Mouse (Mus musculus) limb, embryonic 11.5 days (tissue): Measurements from ENCODE around the gene Dand5. TPM values are rescaled to one million over a fixed set of nuclear protein-coding genes. Genes with fewer than 3 reads are reported as not detected.

ENCODE experiments used
- ATAC-seq: fragments of 200-750 bp; cut with Nextera tagmentation; 2 replicates; pipeline ENCODE4 v1.8.0; 2017; ENCODE audit warnings: low read depth; ENCODE audit not compliant: insufficient number of reproducible peaks, low FRiP score, low TSS enrichment
- DNase-seq: peaks from one replicate; pipeline ENCODE4 v3.0.0-alpha.2; 2015; ENCODE audit warnings: low spot score
- H3K27ac ChIP-seq: fragments of 300-500 bp; sonication (generic); replicated peaks from 2 replicates; pipeline ENCODE4 v1.5.1; 2014; ENCODE audit warnings: low read depth, mild to moderate bottlenecking, low read length
- H3K27me3 ChIP-seq: fragments of 300-500 bp; sonication (generic); 2 replicates; pipeline ENCODE4 v1.6.1; 2014; ENCODE audit warnings: mild to moderate bottlenecking, low read length, mixed read lengths; ENCODE audit not compliant: control insufficient read depth, insufficient read depth
- H3K36me3 ChIP-seq: fragments of 300-500 bp; sonication (generic); 2 replicates; pipeline ENCODE4 v1.6.1; 2014; ENCODE audit warnings: mild to moderate bottlenecking, low read length, moderate library complexity, mixed read lengths; ENCODE audit not compliant: control insufficient read depth, insufficient read depth
- H3K4me1 ChIP-seq: fragments of 300-500 bp; sonication (generic); 2 replicates; pipeline ENCODE4 v1.6.1; 2014; ENCODE audit warnings: low read length, mixed read lengths; ENCODE audit not compliant: control insufficient read depth, insufficient read depth
- H3K4me2 ChIP-seq: fragments of 300-500 bp; sonication (generic); 2 replicates; pipeline ENCODE4 v1.6.1; 2014; ENCODE audit warnings: low read depth, mild to moderate bottlenecking, moderate library complexity; ENCODE audit not compliant: severe bottlenecking
- H3K4me3 ChIP-seq: fragments of 300-500 bp; sonication (generic); 2 replicates; pipeline ENCODE4 v1.5.1; 2014; ENCODE audit warnings: low read depth, low read length
- H3K9ac ChIP-seq: fragments of 300-500 bp; sonication (generic); 2 replicates; pipeline ENCODE4 v1.6.1; 2014; ENCODE audit warnings: mild to moderate bottlenecking, low read length
- H3K9me3 ChIP-seq: fragments of 300-500 bp; sonication (generic); 2 replicates; pipeline ENCODE4 v1.6.1; 2016; ENCODE audit warnings: low read length; ENCODE audit not compliant: control insufficient read depth
- WGBS: fragments of 180-500 bp; shearing (Covaris S2); extraction: QIAGEN DNeasy Blood & Tissue Kit; methylation state at CpG from one replicate; pipeline ENCODE4 v1.1.7; 2014; 5-methylcytosine and 5-hydroxymethylcytosine counted together
- polyA plus RNA-seq: library from polyadenylated mRNA; unstranded; fragments of >200 nt; fragmentation: Nextera tagmentation; extraction: Ambion mirVana; gene quantifications from 2 replicates; pipeline ENCODE4 v1.2.1, GENCODE M21; 2014

Dand5 gene
- 3.6 and 3.9 TPM in 2 replicates for polyA plus RNA-seq

DNA sequence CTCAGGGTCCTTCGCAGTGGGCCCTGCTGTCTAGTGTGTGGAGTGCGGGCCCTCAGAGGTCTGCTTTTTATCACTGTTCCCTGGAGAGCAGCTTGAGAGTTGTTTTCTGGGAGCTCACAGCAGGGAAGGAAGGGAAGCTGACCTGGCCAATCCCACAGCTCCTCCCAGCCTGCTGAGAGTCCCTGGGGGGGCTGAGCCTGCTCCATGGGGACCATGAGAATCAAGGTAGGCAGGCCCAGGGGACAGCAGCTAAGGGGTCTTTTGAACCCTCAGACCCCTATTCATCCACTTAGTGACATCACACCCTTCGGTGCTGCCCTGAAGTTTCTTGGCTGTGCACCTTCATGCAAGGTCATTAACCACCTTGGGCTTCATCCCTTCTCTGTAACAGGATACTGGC lies at the start of gene Dand5:
Gene Dand5, minus strand, starts transcription at position 101 of the 400 bp plus-strand sequence.
- H3K36me3 ChIP-seq: no peaks in the 10 kb centered on the region
- ATAC-seq (no peak), DNase-seq (no peak)
- H3K4me3 ChIP-seq: no peak within 1 kb of the TSS
- H3K27ac ChIP-seq: no peak within 1 kb of the TSS
- 31% methylated on average over 3 of the region's 3 CpGs for WGBS
- no peaks in the 10 kb centered on the region for H3K27me3 ChIP-seq
- H3K4me1 ChIP-seq: no peaks in the 10 kb centered on the region; the same call in 1 of the 2 replicates
- peak within 1 kb of the TSS; percentile 34; the same call in 1 of the 2 replicates for H3K4me2 ChIP-seq
- H3K9me3 ChIP-seq: no peaks in the 10 kb centered on the region
- no peak within 1 kb of the TSS for H3K9ac ChIP-seq

GRCm38 (mm10) chr8:84871376-84872308 lies 49.0 kb upstream of the Dand5 start, which contains the start of gene Syce2:
Gene Syce2, plus strand, starts transcription at chr8:84872111.
- no peaks in the 10 kb centered on the region for H3K9me3 ChIP-seq
- H3K4me2 ChIP-seq: peak within 1 kb of the TSS; percentile 91
- H3K27me3 ChIP-seq: no peaks in the 10 kb centered on the region
- H3K27ac ChIP-seq: peak within 1 kb of the TSS; percentile 47; the same call in 1 of the 2 replicates
- ATAC-seq (peak; percentile 38; the same call in 1 of the 2 replicates), DNase-seq (peak; percentile 83)
- WGBS: 16% methylated on average over 39 of the region's 46 CpGs
- peaks cover 14% of the 10 kb centered on the region; the same call in 1 of the 2 replicates for H3K36me3 ChIP-seq
- H3K9ac ChIP-seq: peak within 1 kb of the TSS; percentile 69
- H3K4me3 ChIP-seq: peak within 1 kb of the TSS; percentile 39
- H3K4me1 ChIP-seq: peaks cover 15% of the 10 kb centered on the region; the same call in 1 of the 2 replicates

GRCm38 (mm10) chr8:84856864-84857441 lies 34.3 kb upstream of the Dand5 start, which contains the start of gene Farsa:
Gene Farsa, plus strand, starts transcription at chr8:84856989.
- Histone ChIP-seq H3K9me3 (no peaks in the 10 kb centered on the region), H3K27me3 (no peaks in the 10 kb centered on the region), H3K9ac (peak within 1 kb of the TSS; percentile 86), H3K4me3 (peak within 1 kb of the TSS; percentile 94), H3K27ac (no peak within 1 kb of the TSS), H3K4me1 (peaks cover 9% of the 10 kb centered on the region), H3K4me2 (peak within 1 kb of the TSS; percentile 88), H3K36me3 (peaks cover 18% of the 10 kb centered on the region; the same call in 1 of the 2 replicates)
- peak; percentile 82 for ATAC-seq
- WGBS: 0% methylated on average over 39 of the region's 39 CpGs
- DNase-seq: peak; percentile 95

DNA sequence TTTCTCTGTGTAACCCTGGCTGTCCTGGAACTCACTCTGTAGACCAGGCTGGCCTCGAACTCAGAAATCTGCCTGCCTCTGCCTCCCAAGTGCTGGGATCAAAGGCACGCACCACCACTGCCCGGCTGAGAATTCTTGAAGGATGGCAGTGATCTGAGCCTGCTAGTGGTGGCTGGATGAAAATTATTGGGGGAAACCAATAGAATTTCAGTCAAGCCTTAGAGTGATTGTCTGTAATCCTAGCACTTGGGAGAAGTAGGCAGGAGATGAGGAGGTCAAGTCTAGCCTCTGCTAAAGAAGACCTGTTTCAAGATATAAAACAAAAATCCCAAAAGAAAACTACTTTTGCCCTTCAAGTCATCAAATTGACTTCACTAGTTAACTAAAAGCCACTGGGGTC lies 33.8 kb upstream of the Dand5 start:
- H3K4me2 ChIP-seq: no peak overlapping the region
- H3K9ac ChIP-seq: no peak overlapping the region
- H3K36me3 ChIP-seq: peaks cover 15% of the 10 kb centered on the region; the same call in 1 of the 2 replicates
- H3K4me3 ChIP-seq: no peak overlapping the region
- WGBS: 85% methylated on average over 3 of the region's 3 CpGs
- no peak for DNase-seq
- 0 out of 2 replicates have a peak, but pooled peaks have one; percentile 10 for ATAC-seq
- no peaks in the 10 kb centered on the region for H3K27me3 ChIP-seq
- H3K4me1 ChIP-seq: peaks cover 9% of the 10 kb centered on the region
- H3K9me3 ChIP-seq: no peaks in the 10 kb centered on the region
- H3K27ac ChIP-seq: no peak overlapping the region

- no peak for DNase-seq
- Histone ChIP-seq H3K4me1 (peaks cover 13% of the 10 kb centered on the region), H3K9ac (peak overlapping the region; percentile 74), H3K27me3 (no peaks in the 10 kb centered on the region), H3K4me3 (peak overlapping the region; percentile 99), H3K4me2 (peak overlapping the region; percentile 63), H3K27ac (peak overlapping the region; percentile 79; the same call in 1 of the 2 replicates), H3K9me3 (no peaks in the 10 kb centered on the region), H3K36me3 (peaks cover 25% of the 10 kb centered on the region)
- WGBS: 46% methylated on average over 6 of the region's 6 CpGs
- no peak for ATAC-seq
These were observed 25.2 kb upstream of the Dand5 start for GRCm38 (mm10) chr8:84847684-84848435.

DNA sequence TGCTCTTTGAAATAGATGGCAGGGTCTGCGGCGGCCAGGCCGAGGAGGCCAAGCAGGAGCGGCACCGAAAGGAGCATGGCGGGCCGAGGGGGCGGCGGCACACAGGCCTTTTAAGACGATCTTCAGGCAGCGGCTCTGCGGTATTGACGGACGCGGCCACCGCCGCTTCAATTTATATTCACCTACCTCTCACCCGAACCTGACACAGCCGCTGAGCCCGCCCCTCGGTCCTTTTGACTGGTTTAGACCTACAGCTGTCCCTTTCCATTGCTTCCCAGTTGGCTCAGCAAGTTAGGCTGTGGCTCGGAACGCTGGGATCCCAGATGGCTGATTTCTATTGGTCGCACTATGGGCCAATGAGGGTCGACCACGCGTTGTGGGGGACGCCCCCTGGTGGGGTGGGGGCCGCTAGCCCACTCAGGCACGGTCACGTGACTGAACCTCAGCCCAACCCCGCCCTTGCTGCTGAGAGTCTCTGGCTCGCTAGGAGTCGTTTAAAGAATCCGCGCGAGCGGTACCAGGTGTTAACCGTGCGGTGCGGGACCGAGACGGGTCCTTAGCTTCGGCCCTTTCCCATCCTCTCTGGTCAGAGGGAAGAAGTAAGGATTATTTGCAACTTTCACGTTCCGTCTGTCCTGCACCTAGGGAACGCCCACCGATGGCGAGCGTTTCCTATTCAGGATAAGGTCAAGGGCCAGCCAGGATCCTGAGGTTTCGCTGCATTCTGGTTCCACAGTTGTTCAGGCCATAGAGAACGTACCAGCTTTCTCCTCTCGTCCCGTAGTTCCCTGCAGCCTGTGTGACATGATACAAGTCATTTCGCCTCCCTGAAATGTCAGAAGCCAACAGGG lies 24.3 kb upstream of the Dand5 start, which contains the start of gene Calr:
Gene Calr, minus strand, starts transcription at position 213 of the 851 bp plus-strand sequence.
- peaks cover 15% of the 10 kb centered on the region for H3K4me1 ChIP-seq
- ATAC-seq: peak; percentile 99
- DNase-seq: peak; percentile 100
- H3K9ac ChIP-seq: peak within 1 kb of the TSS; percentile 98
- H3K27me3 ChIP-seq: no peaks in the 10 kb centered on the region
- H3K36me3 ChIP-seq: peaks cover 32% of the 10 kb centered on the region
- WGBS: 1% methylated on average over 55 of the region's 55 CpGs
- H3K4me2 ChIP-seq: peak within 1 kb of the TSS; percentile 75
- peak within 1 kb of the TSS; percentile 99 for H3K4me3 ChIP-seq
- peak within 1 kb of the TSS; percentile 79 for H3K27ac ChIP-seq
- H3K9me3 ChIP-seq: no peaks in the 10 kb centered on the region

DNA sequence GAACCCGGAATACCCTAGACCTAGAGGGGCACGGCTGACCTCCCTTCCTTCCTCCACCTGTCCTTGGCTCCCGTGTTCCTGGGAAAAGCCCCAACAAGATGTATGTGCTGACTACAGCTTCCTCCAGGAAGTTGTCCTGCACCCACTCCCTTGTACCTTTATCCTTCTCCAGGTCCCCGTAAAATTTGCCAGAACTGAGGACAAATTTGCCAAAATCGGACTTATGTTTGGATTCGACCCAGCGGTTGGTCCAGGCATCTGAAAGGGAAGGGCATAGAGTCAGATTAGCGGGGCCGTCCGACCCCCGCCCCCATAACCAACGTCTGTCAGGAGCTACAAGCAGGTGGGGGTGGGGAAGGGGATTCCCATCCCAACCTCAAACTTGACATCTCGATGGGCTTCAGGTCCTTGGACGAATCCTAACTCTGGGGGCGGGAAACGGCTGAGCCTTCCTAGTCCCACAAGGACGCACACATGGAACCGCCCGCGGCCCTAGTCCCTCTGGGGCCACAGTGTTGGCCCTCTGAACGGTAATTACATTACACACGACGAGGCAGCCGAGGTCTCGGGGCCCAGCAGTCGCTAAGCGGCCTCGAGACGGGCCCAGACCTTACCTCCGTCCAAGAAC lies 23.6 kb upstream of the Dand5 start:
- peak overlapping the region; percentile 99 for H3K4me3 ChIP-seq
- under 1% methylated on average over 30 of the region's 30 CpGs for WGBS
- H3K4me1 ChIP-seq: peaks cover 15% of the 10 kb centered on the region
- ATAC-seq: peak; percentile 8
- no peaks in the 10 kb centered on the region for H3K9me3 ChIP-seq
- peaks cover 37% of the 10 kb centered on the region for H3K36me3 ChIP-seq
- peak overlapping the region; percentile 75 for H3K27ac ChIP-seq
- DNase-seq: no peak
- peak overlapping the region; percentile 98 for H3K9ac ChIP-seq
- peak overlapping the region; percentile 75 for H3K4me2 ChIP-seq
- no peaks in the 10 kb centered on the region for H3K27me3 ChIP-seq
